Mouse (Mus musculus) cerebellum, adult 2 months (tissue): ENCODE measurements around the gene Cnot1. TPM values are rescaled to one million over a fixed set of nuclear protein-coding genes. Genes with fewer than 3 reads are reported as not detected.
A peak's percentile ranks its signal among the peaks of the same experiment; 100 is the strongest.

ENCODE experiments used
- DNase-seq, 2 experiments: peaks; one replicate each; pipeline ENCODE4 v3.0.0; 2021
- H3K27ac ChIP-seq: fragments of 200-500 bp; 2 replicates; pipeline ENCODE4 v1.5.1; 2012; ENCODE audit warnings: low read length, control low read depth, inconsistent platforms; ENCODE audit not compliant: insufficient read depth
- H3K27me3 ChIP-seq: fragments of 200-500 bp; 2 replicates; pipeline ENCODE4 v1.6.1; 2012; ENCODE audit warnings: inconsistent platforms, mild to moderate bottlenecking, low read length, moderate library complexity; ENCODE audit not compliant: control insufficient read depth, insufficient read depth
- H3K4me1 ChIP-seq: fragments of 200-500 bp; 2 replicates; pipeline ENCODE4 v1.6.1; 2011; ENCODE audit warnings: low read length; ENCODE audit not compliant: control insufficient read depth, insufficient read depth
- H3K4me3 ChIP-seq: fragments of 200-500 bp; replicated peaks from 2 replicates; pipeline ENCODE3; 2011; ENCODE audit warnings: mild to moderate bottlenecking, low read depth, low read length, control low read depth; ENCODE audit not compliant: insufficient read depth
- CTCF ChIP-seq: fragments of 200-500 bp; IDR thresholded peaks from 2 replicates; pipeline ENCODE4 v1.5.1; 2011; ENCODE audit warnings: low read depth, mild to moderate bottlenecking, control low read depth, low read length, moderate library complexity, borderline replicate concordance; ENCODE audit not compliant: insufficient read depth
- POLR2A ChIP-seq: fragments of 200-500 bp; IDR thresholded peaks from 2 replicates; pipeline ENCODE4 v1.6.1; 2011; ENCODE audit warnings: low read length, control low read depth, borderline replicate concordance; ENCODE audit not compliant: insufficient read depth
- WGBS: fragments of 180-500 bp; shearing (Covaris S2); methylation state at CpG from one replicate; pipeline ENCODE4 v1.1.7; 2018; 5-methylcytosine and 5-hydroxymethylcytosine counted together
- polyA plus RNA-seq: library from polyadenylated mRNA; depleted of rRNA; stranded (reverse); fragments of >200 nt; gene quantifications from 2 replicates; pipeline ENCODE4 v1.2.3, GENCODE M21; 2012

Gene Cnot1
- polyA plus RNA-seq, 1 experiment = 64.8 TPM

DNA sequence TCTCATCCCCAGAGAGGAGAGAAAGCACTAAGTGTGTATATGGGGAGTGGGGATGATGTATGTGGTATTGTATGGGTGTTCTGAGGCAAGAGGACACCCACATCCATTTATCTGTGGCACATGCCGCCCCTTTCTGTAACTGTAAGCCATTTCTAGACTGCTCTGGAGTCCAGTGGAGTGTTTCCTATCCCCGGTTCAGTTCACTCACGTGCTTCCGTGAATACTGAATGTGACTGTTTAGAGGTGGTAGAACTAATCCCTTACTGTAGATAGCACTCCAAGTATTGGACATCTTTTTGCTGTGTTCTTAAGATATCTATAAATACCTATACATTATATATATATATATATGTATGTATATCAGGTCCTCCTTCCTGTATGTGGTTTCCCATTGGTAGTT, 92.9 kb downstream of the Cnot1 start:
- no peaks in the 10 kb centered on the region for H3K27me3 ChIP-seq
- DNase-seq = no peak
- 94% methylated on average over 4 of the region's 4 CpGs for WGBS

DNA sequence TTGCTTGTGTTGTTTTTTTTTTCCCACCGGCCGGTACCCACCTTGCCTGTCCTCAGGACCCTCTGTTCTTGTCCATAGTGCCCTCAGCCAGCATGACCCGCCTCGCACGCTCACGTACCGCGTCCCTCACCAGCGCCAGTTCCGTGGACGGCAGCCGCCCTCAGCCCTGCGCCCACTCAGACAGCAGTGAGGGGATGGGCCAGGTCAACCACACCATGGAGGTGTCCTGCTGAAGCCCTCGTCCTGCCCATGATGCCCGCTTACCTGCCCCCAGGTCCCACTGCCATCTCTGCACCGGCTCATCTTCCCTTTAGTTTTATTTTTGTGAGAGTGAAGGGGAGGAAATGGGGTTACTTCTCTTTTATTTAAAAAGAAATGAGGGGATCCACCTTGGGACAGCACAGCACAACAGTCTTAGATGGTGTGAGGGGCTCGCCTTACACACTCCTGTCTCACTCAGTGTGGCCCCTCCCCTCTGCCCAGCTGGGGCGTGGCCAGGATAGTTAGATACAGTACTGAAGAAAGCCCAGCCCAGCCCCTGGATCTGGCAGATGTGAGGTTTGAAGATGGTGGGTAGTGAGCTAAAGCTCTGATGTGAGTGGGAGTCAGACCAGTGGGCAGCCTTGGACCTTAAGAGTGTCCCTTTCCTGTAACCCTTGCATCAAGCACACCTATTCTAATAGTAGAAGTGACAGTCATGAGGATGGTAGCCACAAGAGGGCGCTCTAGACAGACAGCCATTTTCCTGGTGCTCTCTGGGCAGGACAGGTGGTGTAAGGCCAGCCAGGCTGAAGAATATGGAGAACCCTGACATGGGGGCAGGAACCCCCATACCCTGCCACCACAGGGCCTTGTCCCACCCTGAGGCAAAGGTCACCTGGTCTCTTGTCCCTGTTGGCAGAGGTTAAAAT, 93.9 kb downstream of the Cnot1 start:
- Histone ChIP-seq H3K27me3 (no peaks in the 10 kb centered on the region), H3K4me3 (no peak overlapping the region), H3K27ac (no peak overlapping the region), H3K4me1 (peaks cover 2% of the 10 kb centered on the region; the same call in 1 of the 2 replicates)
- TF ChIP-seq POLR2A (no peak), CTCF (peak; percentile 83)
- peak; percentile 72 to 79 for DNase-seq
- 78% methylated on average over 19 of the region's 19 CpGs for WGBS

More for the DNA sequence above, 92.9 kb downstream of the Cnot1 start:
- no peak for TF ChIP-seq CTCF
- no peak for TF ChIP-seq POLR2A
- Histone ChIP-seq H3K4me3 (no peak overlapping the region), H3K4me1 (no peaks in the 10 kb centered on the region), H3K27ac (no peak overlapping the region)

DNA sequence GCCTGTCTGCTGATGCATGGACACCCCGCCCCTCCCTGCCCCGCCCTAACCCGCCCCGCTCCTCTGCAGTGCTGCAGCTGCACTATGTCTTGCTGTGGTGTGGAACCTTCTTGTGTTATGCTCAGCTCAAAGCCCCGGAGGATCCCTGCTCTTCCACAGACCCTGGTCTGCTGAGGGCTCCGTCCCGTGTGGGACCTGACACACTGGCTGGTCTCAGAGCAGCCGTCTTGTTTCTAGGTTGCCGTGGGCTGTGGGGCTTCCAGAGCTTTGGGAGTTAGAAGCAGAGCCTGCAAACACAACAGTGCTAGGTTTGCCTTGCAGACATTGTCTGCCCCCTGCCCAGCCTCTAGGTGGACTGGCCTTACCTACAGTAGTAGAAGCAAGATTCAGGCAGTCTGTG, 94.9 kb downstream of the Cnot1 start:
- peak in 1 of 2 experiments; percentile 15 for DNase-seq
- H3K27ac ChIP-seq = no peak overlapping the region
- H3K4me3 ChIP-seq = no peak overlapping the region
- 84% methylated on average over 9 of the region's 9 CpGs for WGBS
- no peaks in the 10 kb centered on the region for H3K27me3 ChIP-seq
- peaks cover 3% of the 10 kb centered on the region; the same call in 1 of the 2 replicates for H3K4me1 ChIP-seq
- TF ChIP-seq CTCF = no peak

DNA sequence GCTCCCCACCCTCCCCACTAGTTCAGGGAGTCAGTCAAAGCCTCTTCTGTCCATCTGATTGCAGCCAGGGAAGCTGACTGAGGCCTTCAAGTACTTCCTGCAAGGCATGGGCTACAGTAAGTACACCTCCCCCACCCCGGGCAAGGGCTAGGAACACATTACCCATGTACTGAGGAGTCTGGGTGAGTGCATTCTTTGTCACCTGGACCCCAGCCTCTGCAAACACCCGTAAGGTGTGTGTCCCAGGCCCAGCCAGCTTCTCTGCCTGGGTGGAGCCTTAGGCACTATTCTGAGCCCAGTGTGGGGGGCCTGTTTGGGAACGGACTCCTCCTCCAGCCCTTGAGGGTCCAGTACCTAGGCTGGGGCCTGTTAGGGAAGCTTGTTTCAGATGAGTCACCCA, 96.2 kb downstream of the Cnot1 start:
- Histone ChIP-seq H3K4me1 (peaks cover 7% of the 10 kb centered on the region), H3K27ac (no peak overlapping the region), H3K27me3 (no peaks in the 10 kb centered on the region), H3K4me3 (no peak overlapping the region)
- DNase-seq = peak in 1 of 2 experiments; percentile 11
- TF ChIP-seq CTCF (no peak), POLR2A (no peak)
- 92% methylated on average over 3 of the region's 3 CpGs for WGBS

DNA sequence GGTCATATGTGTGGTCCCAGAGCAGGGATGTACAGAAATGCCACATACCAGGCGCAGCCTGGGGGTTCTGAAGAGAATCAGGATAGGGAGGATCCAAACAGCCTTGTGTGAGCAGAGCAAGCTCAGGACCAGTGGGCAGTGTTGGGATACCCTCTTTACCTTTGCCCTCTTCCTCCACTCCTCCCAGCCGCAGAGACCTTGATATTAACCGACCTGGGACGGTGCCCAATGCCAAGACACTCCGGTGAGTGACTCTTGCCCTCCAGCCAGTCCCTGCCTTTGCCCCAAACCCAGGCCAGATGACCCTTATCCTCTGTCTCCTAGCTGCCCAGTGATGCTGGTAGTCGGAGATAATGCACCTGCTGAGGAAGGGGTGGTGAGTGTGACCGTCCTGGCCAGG, 97.7 kb downstream of the Cnot1 start:
- peaks cover 18% of the 10 kb centered on the region for H3K4me1 ChIP-seq
- H3K4me3 ChIP-seq = no peak overlapping the region
- TF ChIP-seq CTCF (no peak), POLR2A (no peak)
- no peak overlapping the region for H3K27ac ChIP-seq
- peak in 1 of 2 experiments; percentile 9 for DNase-seq
- WGBS = 84% methylated on average over 7 of the region's 7 CpGs
- H3K27me3 ChIP-seq = no peaks in the 10 kb centered on the region

DNA sequence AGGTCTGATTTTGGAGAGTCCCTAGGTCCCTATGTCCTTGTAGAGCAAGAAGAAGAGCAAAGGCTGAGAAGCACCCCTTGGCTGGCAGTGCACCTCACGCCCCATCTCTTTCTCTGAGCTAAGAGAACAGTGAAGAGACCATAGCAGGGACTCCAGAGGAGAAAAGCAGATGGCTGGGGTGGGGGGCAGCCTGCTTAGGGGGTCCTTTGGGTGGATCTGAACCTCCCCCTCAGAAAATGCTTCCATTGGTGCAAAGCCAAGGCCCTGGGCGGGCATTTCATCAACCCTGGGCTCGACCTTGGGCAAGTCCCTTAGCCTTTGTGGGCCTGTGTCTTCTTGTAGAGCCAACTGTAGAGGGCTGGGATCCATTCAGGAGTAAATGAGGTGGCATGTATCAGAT, 102.7 kb downstream of the Cnot1 start:
- peak in 1 of 2 experiments; percentile 47 for DNase-seq
- WGBS = 38% methylated on average over 3 of the region's 3 CpGs
- Histone ChIP-seq H3K4me3 (peak overlapping the region; percentile 98), H3K27ac (peak overlapping the region; percentile 93), H3K4me1 (peaks cover 25% of the 10 kb centered on the region), H3K27me3 (no peaks in the 10 kb centered on the region)
- TF ChIP-seq POLR2A (no peak), CTCF (no peak)

DNA sequence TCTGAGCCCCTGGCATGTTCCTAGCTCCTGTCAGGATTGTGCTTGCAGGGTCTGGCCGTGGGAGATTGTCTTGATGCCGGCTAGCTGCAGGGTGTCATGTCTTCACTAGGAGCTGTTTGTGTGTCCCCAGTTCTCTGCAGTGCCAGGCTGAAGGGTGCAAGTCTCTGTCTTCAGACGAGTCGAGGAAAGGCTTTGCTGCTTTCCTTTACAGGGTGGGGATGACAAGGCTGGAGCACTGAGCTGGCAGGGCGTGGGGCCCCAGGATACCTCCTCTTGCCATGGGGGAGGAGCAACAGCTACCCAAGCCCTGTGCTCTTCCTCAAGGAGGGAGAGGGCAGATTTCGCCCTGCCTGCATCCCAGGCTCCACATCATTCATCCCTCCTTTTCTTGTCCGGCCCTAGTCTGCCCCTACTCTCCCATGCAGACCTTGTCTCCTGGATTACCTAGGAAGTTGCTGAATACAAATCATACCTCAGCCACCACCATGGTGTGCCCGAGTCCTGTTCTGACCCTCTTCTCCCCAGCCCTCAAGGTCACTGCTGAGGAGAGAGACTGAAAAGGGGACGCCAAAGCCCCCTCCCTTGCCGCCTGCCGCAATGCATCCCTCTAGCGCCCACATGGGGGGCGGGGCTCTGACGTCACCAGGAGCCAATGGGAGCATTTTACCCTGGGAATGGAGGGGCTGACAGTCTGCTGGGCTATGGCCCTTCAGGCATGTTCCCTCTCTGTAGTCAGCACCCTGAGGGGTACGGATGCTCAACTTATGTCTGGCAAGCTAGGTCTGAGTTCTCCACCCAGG, 103.6 kb downstream of the Cnot1 start:
- H3K4me3 ChIP-seq = peak overlapping the region; percentile 98
- peaks cover 25% of the 10 kb centered on the region for H3K4me1 ChIP-seq
- WGBS = 1% methylated on average over 15 of the region's 15 CpGs
- peak overlapping the region; percentile 93 for H3K27ac ChIP-seq
- peak; percentile 90 to 92 for DNase-seq
- no peaks in the 10 kb centered on the region for H3K27me3 ChIP-seq
- TF ChIP-seq CTCF = no peak
- peak; percentile 66; the same call in 1 of the 2 replicates for TF ChIP-seq POLR2A
